Mouse (Mus musculus): Measurements from ENCODE around the gene Psmd9. TPM values are rescaled to one million over a fixed set of nuclear protein-coding genes. Genes with fewer than 3 reads are reported as not detected.

Psmd9 gene
- polyA plus RNA-seq, 1 experiment from 2014 or later = 54.9 TPM

DNA sequence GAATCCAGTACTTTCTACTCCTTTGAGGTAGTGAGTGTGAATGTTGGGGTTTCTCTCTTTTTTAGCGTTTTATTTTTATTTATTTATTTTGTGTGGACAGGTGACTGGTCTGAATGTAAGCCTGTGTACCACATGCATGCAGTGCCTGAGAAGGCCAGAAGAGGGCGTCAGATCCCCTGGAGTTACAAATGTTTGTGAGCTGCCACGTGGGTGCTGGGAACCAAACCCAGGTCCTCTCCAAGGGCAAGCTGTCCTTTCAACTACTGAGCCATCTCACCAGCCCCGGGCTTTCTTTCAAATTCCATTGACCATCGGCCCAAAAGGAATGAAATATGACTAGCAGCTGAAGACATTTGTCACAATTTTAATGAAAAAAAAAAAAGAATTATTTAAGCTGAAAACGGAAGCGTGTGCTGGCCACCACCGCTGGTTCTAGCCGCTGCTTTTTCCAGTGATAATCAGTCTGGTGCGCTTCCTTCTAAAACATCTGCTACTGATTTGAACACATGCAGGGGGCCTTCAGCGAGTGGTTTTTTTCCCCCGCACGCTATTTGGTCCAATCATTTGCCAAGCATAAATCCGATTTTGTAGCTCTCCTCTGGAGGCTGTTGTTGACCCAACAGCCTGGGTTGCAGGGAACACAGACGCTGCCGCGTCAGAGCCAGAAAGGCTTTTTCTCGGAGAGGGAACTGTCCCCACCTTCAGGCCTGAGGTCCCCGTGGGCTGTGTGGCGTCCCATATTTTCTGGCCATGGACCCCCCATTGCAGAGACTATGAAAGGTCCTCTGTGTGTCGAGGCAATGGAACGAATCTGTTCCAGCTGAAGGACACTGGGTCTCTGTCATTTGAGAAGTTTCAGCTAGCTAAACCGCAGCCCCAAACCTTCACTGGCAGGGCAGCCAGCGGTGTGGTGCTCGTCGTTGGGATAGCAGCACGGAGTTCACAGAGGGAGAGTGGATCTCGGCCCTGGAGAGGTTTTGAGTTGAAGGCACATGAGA lies 99.6 kb downstream of the Psmd9 start:
- no peaks in the 10 kb centered on the region for H3K27me3 ChIP-seq
- no peak for ATAC-seq (replicated peaks; ENCODE audit: insufficient number of reproducible peaks, insufficient read depth, low FRiP score, low read depth)
- 82% methylated on average over 28 of the region's 28 CpGs for WGBS

DNA sequence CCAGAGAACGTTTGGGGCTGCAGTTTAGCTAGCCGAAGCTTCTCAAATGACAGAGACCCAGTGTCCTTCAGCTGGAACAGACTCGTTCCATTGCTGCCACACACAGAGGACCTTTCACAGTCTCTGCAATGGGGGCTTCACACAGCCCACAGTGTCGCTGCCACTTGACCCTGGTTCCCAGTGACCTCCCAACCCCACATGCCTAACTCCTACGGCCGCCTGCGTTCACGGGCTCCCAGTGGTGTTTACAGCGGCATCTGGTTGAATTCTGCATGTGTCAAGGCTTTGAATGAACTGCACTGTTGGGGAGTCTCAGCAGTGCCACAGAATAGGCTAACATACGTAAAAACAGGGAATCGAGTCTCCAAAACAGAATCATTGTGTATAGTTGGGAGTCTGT lies 101.7 kb downstream of the Psmd9 start:
- no peak for ATAC-seq (replicated peaks; ENCODE audit: insufficient number of reproducible peaks, insufficient read depth, low FRiP score, low read depth)
- no peaks in the 10 kb centered on the region for H3K27me3 ChIP-seq
- 73% methylated on average over 11 of the region's 11 CpGs for whole genome bisulfite sequencing

More for the DNA sequence above, 99.6 kb downstream of the Psmd9 start:
- Histone ChIP-seq H3K4me1 (replicated peaks) (no peaks in the 10 kb centered on the region), H3K36me3 (no peaks in the 10 kb centered on the region), H3K4me2 (no peak overlapping the region), H3K9ac (no peak overlapping the region), H3K4me3 (no peak overlapping the region), H3K9me3 (replicated peaks) (no peaks in the 10 kb centered on the region), H3K27ac (no peak overlapping the region)

DNA sequence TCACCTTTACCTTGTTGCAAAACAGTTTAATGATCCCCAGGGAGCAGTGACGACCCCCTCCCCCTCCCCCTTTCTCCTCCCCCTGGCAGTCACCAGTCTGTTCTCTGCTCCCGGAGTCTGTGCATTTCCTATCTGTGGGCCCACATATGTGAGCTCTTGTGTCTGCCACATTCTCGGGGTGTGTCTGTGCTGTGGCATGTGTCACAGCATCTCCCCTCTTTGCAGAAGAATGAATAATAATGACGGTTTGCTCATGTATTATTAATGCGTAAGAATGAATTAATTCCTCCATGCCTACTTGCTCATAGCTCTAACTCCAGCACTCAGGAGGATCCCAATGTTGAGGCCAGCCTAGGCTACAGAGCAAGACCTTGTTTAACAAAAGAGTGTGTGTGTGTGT lies 103.7 kb downstream of the Psmd9 start:
- H3K4me3 ChIP-seq = no peak overlapping the region
- WGBS = 70% methylated on average over 5 of the region's 5 CpGs
- H3K9me3 ChIP-seq (replicated peaks) = no peaks in the 10 kb centered on the region
- H3K27me3 ChIP-seq = no peaks in the 10 kb centered on the region
- no peak overlapping the region for H3K9ac ChIP-seq
- no peak overlapping the region for H3K4me2 ChIP-seq
- peaks cover 5% of the 10 kb centered on the region for H3K4me1 ChIP-seq (replicated peaks)
- no peak for ATAC-seq (replicated peaks; ENCODE audit: insufficient number of reproducible peaks, insufficient read depth, low FRiP score, low read depth)
- no peak overlapping the region for H3K27ac ChIP-seq
- H3K36me3 ChIP-seq = no peaks in the 10 kb centered on the region

More for the DNA sequence above, 101.7 kb downstream of the Psmd9 start:
- no peak overlapping the region for H3K9ac ChIP-seq
- no peaks in the 10 kb centered on the region for H3K9me3 ChIP-seq (replicated peaks)
- H3K36me3 ChIP-seq = no peaks in the 10 kb centered on the region
- H3K27ac ChIP-seq = no peak overlapping the region
- H3K4me3 ChIP-seq = no peak overlapping the region
- no peak overlapping the region for H3K4me2 ChIP-seq
- no peaks in the 10 kb centered on the region for H3K4me1 ChIP-seq (replicated peaks)

DNA sequence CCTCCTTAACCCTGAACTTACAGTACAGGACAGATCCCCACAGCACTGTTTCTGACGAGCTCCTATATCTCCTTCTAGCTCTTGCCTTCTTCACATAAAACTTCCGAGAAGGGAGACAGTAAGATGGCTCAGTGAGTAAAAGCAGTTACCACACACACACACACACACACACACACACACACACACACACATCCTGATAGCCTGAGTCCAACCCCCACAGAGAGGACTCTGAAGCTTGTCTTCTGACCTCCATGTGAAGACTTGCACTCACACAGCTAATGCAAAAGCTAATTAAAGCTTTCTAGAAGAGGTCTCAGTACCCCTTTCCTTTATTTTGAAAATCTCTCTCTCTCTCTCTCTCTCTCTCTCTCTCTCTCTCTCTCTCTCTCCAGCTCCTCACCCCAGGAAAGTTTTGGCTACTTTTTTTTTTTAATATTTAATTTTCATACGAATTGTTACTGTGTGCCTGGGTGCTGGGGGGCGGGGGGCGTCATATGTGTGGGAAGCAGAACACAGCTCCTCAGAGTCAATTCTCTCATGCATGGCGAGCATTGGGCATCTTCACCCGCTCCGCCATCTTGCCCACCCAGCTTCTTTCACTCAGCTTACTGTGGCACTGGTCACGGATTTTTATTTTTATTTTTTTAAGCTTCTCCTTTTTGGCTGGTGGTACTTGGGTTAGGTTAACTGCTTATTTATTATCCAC lies 107.6 kb downstream of the Psmd9 start:
- Histone ChIP-seq H3K27me3 (no peaks in the 10 kb centered on the region), H3K27ac (no peak overlapping the region), H3K4me3 (no peak overlapping the region), H3K4me1 (replicated peaks) (peaks cover 9% of the 10 kb centered on the region), H3K9ac (no peak overlapping the region), H3K4me2 (no peak overlapping the region), H3K9me3 (replicated peaks) (no peaks in the 10 kb centered on the region), H3K36me3 (no peaks in the 10 kb centered on the region)
- WGBS = 72% methylated on average over 9 of the region's 9 CpGs
- no peak for ATAC-seq (replicated peaks; ENCODE audit: insufficient number of reproducible peaks, insufficient read depth, low FRiP score, low read depth)

DNA sequence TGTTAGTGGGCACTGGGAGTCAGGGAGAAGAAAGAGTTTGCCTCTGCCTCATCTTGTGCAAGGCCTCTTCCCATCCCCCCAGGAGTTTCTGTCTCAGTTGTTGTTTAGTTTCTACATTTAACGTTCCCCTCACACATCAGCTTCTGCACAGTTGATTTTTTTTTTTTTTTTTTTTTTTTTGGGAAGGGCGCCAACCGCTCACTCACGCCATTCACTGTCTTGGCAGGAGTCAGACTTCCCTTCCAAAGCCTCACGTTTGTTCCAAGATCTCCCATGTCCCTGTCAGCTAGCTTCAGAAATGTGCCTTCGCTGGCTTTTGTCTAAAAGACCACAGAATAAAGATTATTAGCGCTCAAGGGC lies 108.1 kb downstream of the Psmd9 start:
- Histone ChIP-seq H3K36me3 (no peaks in the 10 kb centered on the region), H3K27ac (no peak overlapping the region), H3K4me1 (replicated peaks) (peaks cover 9% of the 10 kb centered on the region), H3K4me2 (no peak overlapping the region), H3K9me3 (replicated peaks) (no peaks in the 10 kb centered on the region), H3K27me3 (no peaks in the 10 kb centered on the region), H3K9ac (no peak overlapping the region), H3K4me3 (no peak overlapping the region)
- WGBS = 40% methylated on average over 7 of the region's 7 CpGs
- no peak for ATAC-seq (replicated peaks; ENCODE audit: insufficient number of reproducible peaks, insufficient read depth, low FRiP score, low read depth)

DNA sequence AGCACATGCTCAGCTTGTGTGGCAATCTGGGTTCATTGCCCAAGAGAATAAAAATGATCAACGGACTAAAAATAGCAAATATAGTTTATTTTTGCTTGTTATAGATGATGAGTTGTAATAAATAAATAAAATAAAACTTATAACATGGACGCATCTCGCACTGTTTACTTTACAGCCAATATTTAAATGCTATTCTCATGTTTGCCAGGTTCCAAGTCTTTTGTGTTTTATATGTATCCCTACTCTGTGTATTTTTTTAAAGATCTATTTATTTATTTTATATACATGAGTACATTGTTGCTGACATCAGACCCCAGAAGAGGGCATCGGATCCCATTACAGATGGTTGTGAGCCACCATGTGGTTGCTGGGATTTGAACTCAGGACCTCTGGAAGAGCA lies 108.5 kb downstream of the Psmd9 start:
- Histone ChIP-seq H3K4me3 (no peak overlapping the region), H3K4me1 (replicated peaks) (peaks cover 9% of the 10 kb centered on the region), H3K9ac (no peak overlapping the region), H3K36me3 (no peaks in the 10 kb centered on the region), H3K9me3 (replicated peaks) (no peaks in the 10 kb centered on the region), H3K27me3 (no peaks in the 10 kb centered on the region), H3K27ac (no peak overlapping the region), H3K4me2 (no peak overlapping the region)
- WGBS = 82% methylated on average over 4 of the region's 4 CpGs
- no peak for ATAC-seq (replicated peaks; ENCODE audit: insufficient number of reproducible peaks, insufficient read depth, low FRiP score, low read depth)

DNA sequence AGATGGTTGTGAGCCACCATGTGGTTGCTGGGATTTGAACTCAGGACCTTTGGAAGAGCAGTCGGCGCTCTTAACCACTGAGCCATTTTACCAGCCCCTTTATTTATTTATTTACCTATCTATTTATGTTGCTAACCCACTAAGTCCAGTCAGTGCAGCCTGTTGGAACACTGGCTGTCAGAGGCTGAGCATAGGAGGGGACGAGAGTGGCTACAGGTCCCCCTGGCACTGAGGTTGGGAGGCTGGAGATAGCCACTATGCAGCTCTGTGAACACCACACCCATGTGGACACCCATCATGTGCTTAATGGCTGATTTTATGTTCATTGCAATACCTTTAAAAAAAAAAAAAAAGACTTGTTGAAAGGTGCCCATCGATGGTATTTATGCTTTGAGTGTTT lies 110.0 kb downstream of the Psmd9 start:
- ATAC-seq (replicated peaks; ENCODE audit: insufficient number of reproducible peaks, insufficient read depth, low FRiP score, low read depth) = no peak
- Histone ChIP-seq H3K9me3 (replicated peaks) (no peaks in the 10 kb centered on the region), H3K27me3 (no peaks in the 10 kb centered on the region), H3K9ac (no peak overlapping the region), H3K4me2 (peak overlapping the region; percentile 42), H3K4me1 (replicated peaks) (peaks cover 9% of the 10 kb centered on the region), H3K36me3 (no peaks in the 10 kb centered on the region), H3K4me3 (no peak overlapping the region; the same call in 1 of the 2 replicates), H3K27ac (no peak overlapping the region)
- WGBS = 78% methylated on average over 4 of the region's 4 CpGs

DNA sequence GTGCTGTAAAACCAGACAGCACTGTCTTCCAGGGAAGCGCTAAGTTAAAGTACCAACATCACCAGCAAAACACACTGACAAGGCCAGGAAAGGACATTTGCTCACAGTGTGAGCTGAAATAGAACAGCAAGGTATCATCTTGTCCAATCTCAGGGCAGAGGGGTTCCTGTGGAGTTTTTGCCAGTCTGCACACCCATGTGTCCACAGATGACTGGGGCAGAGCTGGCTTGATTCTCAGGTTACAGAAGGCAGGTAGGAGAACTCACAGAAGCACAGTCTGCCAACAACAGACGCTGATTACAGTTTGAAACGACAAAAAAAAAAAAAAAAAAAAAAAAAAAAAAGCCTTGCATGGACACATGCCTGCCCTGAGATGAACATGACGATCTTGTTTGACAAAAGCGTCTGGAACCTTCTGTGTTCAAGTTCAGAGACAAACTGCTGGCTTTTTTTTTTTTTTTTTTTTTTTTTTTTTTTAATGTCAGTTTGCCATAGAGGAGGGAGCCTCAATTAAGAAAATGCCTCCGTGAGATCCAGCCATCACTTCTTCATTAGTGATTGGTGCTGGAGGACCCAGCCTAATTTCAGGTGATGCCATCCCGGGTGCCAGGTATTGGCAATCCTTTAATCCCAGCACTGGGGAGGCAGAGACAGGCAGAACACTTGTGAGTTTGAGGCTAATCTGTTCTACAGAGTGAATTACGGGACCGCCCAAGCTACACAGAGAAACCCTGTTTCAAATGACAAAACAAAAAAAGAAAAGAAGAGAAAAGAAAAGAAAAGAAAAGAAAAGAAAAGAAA lies 112.3 kb downstream of the Psmd9 start:
- H3K4me1 ChIP-seq (replicated peaks) = peaks cover 9% of the 10 kb centered on the region
- H3K4me3 ChIP-seq = no peak overlapping the region
- no peak overlapping the region for H3K9ac ChIP-seq
- no peaks in the 10 kb centered on the region for H3K9me3 ChIP-seq (replicated peaks)
- no peak overlapping the region for H3K4me2 ChIP-seq
- WGBS = 74% methylated on average over 9 of the region's 9 CpGs
- H3K27me3 ChIP-seq = no peaks in the 10 kb centered on the region
- no peak for ATAC-seq (replicated peaks; ENCODE audit: insufficient number of reproducible peaks, insufficient read depth, low FRiP score, low read depth)
- H3K27ac ChIP-seq = no peak overlapping the region
- H3K36me3 ChIP-seq = no peaks in the 10 kb centered on the region

DNA sequence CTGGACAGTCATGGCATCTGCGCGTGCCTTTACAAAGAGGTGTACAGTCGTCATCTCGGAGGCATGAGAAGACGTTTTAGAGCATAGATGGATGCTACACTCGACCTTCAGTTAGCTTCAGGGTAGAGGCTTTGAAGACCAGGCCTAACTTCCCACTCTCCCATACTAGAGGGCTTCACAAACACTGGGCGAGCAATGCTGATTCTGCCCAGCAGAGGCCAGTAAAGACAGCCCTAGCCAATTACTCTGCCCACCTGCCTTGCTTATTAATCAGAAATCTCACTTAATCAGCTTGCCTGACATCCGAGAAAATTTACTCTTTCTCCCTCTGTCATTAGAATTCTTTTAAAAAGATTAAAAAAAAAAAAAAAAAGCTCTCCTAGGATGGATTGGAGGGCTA lies 116.0 kb downstream of the Psmd9 start:
- 37% methylated on average over 8 of the region's 8 CpGs for WGBS
- no peaks in the 10 kb centered on the region for H3K36me3 ChIP-seq
- H3K9ac ChIP-seq = no peak overlapping the region
- H3K4me3 ChIP-seq = no peak overlapping the region
- H3K27ac ChIP-seq = no peak overlapping the region
- H3K9me3 ChIP-seq (replicated peaks) = no peaks in the 10 kb centered on the region
- no peaks in the 10 kb centered on the region for H3K27me3 ChIP-seq
- no peak for ATAC-seq (replicated peaks; ENCODE audit: insufficient number of reproducible peaks, insufficient read depth, low FRiP score, low read depth)
- no peak overlapping the region for H3K4me2 ChIP-seq
- H3K4me1 ChIP-seq (replicated peaks) = no peaks in the 10 kb centered on the region

DNA sequence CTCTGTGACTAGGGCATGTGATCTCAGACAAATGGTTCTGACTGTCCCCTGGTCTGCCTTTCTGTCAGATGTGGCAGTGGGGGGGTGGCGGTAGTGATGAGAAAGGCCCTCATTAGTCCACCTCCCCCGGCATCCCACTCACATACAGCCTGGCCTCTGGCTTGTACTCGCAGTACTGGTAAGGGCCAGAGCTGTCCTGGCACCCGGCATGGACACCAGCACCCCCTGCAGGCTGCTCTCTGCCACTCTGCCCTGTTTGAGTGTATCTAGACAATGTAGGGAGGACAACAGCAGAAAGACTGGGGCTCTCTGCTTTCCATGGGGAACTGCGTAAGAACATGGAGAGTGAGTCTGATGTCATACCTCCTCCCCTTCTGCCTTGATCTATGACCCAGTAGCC lies 118.9 kb downstream of the Psmd9 start:
- H3K9me3 ChIP-seq (replicated peaks) = no peaks in the 10 kb centered on the region
- H3K27ac ChIP-seq = no peak overlapping the region
- H3K4me3 ChIP-seq = no peak overlapping the region
- no peaks in the 10 kb centered on the region for H3K36me3 ChIP-seq
- 79% methylated on average over 5 of the region's 5 CpGs for WGBS
- H3K4me2 ChIP-seq = no peak overlapping the region
- ATAC-seq (replicated peaks; ENCODE audit: insufficient number of reproducible peaks, insufficient read depth, low FRiP score, low read depth) = no peak
- H3K4me1 ChIP-seq (replicated peaks) = no peaks in the 10 kb centered on the region
- H3K9ac ChIP-seq = no peak overlapping the region
- no peaks in the 10 kb centered on the region for H3K27me3 ChIP-seq

DNA sequence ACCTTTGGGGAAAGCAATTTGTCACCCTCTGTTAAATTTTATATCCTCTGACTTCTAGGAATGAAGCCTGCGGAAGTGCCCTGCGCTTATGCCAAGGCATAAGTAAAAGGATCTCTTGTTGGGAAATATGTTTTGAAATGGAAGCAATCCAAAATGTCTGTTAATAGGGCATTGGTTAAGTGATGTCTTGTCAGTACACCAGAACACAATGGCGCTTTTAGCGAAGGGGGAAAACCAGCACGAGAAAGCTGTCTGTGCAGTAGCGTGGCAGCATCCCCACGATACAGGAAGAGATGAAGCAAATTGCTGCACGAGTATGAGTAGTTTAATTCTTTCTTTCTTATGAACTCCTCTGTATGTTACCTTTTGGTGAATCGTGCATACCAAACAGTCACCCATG lies 125.4 kb downstream of the Psmd9 start:
- peaks cover 11% of the 10 kb centered on the region for H3K4me1 ChIP-seq (replicated peaks)
- H3K27me3 ChIP-seq = peaks cover 7% of the 10 kb centered on the region; the same call in 1 of the 2 replicates
- H3K4me2 ChIP-seq = no peak overlapping the region
- H3K9ac ChIP-seq = no peak overlapping the region
- H3K9me3 ChIP-seq (replicated peaks) = no peaks in the 10 kb centered on the region
- H3K36me3 ChIP-seq = no peaks in the 10 kb centered on the region
- H3K4me3 ChIP-seq = no peak overlapping the region
- 78% methylated on average over 9 of the region's 9 CpGs for WGBS
- H3K27ac ChIP-seq = no peak overlapping the region
- ATAC-seq (replicated peaks; ENCODE audit: insufficient number of reproducible peaks, insufficient read depth, low FRiP score, low read depth) = no peak

Measured in heart, embryonic 15.5 days (tissue).